Mouse (Mus musculus) heart, embryonic 10.5 days (tissue): Measurements from ENCODE around the gene Ankrd12. TPM values are rescaled to one million over a fixed set of nuclear protein-coding genes. Genes with fewer than 3 reads are reported as not detected.

ENCODE experiments used
- DNase-seq: peaks from one replicate; pipeline ENCODE4 v3.0.0-alpha.2; 2017; ENCODE audit warnings: low spot score
- H3K27ac ChIP-seq: fragments of 300-500 bp; sonication (generic); 2 replicates; pipeline ENCODE4 v1.5.1; 2016; ENCODE audit warnings: mild to moderate bottlenecking
- H3K27me3 ChIP-seq: fragments of 300-500 bp; sonication (generic); 2 replicates; pipeline ENCODE4 v1.6.1; 2016; ENCODE audit warnings: mild to moderate bottlenecking; ENCODE audit not compliant: poor library complexity, insufficient read depth, severe bottlenecking
- H3K36me3 ChIP-seq: fragments of 300-500 bp; sonication (generic); 2 replicates; pipeline ENCODE4 v1.6.1; 2016; ENCODE audit warnings: mild to moderate bottlenecking, moderate library complexity
- H3K4me1 ChIP-seq: fragments of 300-500 bp; sonication (generic); 2 replicates; pipeline ENCODE4 v1.6.1; 2016; ENCODE audit warnings: mild to moderate bottlenecking
- H3K4me3 ChIP-seq: fragments of 300-500 bp; sonication (generic); 2 replicates; pipeline ENCODE4 v1.5.1; 2016; ENCODE audit warnings: mild to moderate bottlenecking, moderate library complexity
- H3K9me3 ChIP-seq: fragments of 300-500 bp; sonication (generic); 2 replicates; pipeline ENCODE4 v1.6.1; 2016; ENCODE audit warnings: mild to moderate bottlenecking, moderate library complexity
- WGBS: fragments of 180-500 bp; shearing (Covaris S2); methylation state at CpG from one replicate; pipeline ENCODE4 v1.1.7; 2016; 5-methylcytosine and 5-hydroxymethylcytosine counted together
- polyA plus RNA-seq: library from polyadenylated mRNA; unstranded; fragments of >200 nt; fragmentation: Nextera tagmentation; extraction: Ambion mirVana; gene quantifications from 2 replicates; pipeline ENCODE4 v1.2.1, GENCODE M21; 2016

Gene Ankrd12
- polyA plus RNA-seq, 1 experiment from 2014 or later: 15.0 TPM

DNA sequence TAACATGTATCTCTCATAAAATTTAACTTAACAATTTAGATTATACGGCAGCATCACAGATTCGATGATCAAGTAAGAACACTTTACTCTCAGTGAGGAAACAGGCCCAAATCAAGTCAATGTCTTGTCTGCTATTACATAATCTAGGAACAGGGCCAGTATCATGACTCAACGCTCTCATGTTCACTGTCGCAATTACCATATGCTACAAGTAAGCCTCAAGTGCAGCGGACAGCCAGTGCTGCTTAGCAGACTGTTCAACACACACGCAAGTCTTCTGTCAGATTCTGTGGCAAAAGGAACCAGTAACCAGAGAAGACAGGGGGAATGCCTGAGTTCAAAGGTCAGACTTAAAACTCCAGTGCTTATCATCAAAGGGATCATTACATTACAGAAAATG lies 145.9 kb downstream of the Ankrd12 start:
- H3K36me3 ChIP-seq: peaks cover 58% of the 10 kb centered on the region
- H3K4me1 ChIP-seq: peaks cover 6% of the 10 kb centered on the region; the same call in 1 of the 2 replicates
- no peak for DNase-seq
- H3K9me3 ChIP-seq: no peaks in the 10 kb centered on the region
- WGBS: 82% methylated on average over 6 of the region's 6 CpGs
- H3K27me3 ChIP-seq: no peaks in the 10 kb centered on the region
- no peak overlapping the region for H3K4me3 ChIP-seq
- H3K27ac ChIP-seq: no peak overlapping the region

- Histone ChIP-seq H3K27me3 (no peaks in the 10 kb centered on the region), H3K9me3 (no peaks in the 10 kb centered on the region), H3K4me1 (peaks cover 6% of the 10 kb centered on the region; the same call in 1 of the 2 replicates), H3K36me3 (peaks cover 59% of the 10 kb centered on the region), H3K27ac (no peak overlapping the region), H3K4me3 (no peak overlapping the region)
- DNase-seq: no peak
- 95% methylated on average over 7 of the region's 7 CpGs for WGBS
Observed at GRCm38 (mm10) chr17:65930158-65930826, 146.6 kb downstream of the Ankrd12 start.

DNA sequence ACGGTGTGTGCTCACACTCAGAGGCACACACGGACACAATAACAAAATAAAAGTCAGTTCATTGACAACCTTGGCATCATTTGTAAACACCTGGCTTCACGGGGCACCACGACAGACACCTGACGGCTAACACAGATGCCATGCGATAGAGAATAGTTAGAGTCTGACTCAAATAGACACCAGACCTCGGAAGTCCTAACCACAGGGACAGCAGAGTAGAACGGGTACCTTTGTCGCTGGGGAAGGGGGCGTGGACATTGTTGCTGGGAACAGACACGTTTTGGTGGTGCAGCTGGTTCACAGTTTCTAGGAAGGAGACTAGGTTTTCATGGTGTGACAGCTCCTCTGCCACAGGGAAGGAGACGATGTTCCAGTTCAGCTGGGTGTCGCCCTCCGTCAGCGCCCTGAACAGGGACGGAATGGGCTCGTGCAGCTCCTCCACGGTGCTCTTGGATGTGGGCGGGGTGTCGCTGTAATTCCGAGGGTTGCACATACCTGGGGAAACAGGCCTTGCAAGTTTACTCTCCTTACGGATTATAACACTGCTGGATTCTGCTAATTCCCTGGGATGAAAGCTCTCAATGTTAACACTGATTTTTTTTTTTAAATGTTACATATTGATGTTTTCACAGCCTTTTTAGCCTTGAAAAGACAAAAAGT lies 147.4 kb downstream of the Ankrd12 start:
- 86% methylated on average over 22 of the region's 22 CpGs for WGBS

DNA sequence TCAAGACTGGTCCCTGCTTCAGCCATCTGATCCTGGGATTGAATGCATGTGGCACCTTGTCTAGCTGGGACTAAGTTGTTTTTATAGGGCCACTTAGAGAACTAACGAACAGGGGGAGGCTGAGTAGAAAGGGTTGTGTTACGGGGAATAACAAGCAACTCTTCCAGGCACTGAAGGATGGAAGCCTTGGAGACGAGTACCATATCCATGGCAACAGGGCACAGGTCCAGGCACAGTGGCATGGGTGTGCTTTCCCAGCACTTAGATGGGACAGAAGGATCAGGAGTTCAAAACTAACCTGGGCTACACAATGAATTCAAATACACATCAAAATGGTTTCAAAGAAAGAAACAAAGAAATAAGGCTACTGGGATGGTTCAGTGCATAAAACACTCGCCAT lies 149.8 kb downstream of the Ankrd12 start:
- H3K27me3 ChIP-seq: no peaks in the 10 kb centered on the region
- H3K4me3 ChIP-seq: no peak overlapping the region
- peaks cover 51% of the 10 kb centered on the region for H3K36me3 ChIP-seq
- DNase-seq: no peak
- no peaks in the 10 kb centered on the region for H3K9me3 ChIP-seq
- 87% methylated on average over 4 of the region's 4 CpGs for WGBS
- H3K4me1 ChIP-seq: peaks cover 6% of the 10 kb centered on the region; the same call in 1 of the 2 replicates
- no peak overlapping the region for H3K27ac ChIP-seq

More for the DNA sequence above, 147.4 kb downstream of the Ankrd12 start:
- Histone ChIP-seq H3K4me3 (no peak overlapping the region), H3K4me1 (peaks cover 6% of the 10 kb centered on the region; the same call in 1 of the 2 replicates), H3K9me3 (no peaks in the 10 kb centered on the region), H3K27me3 (no peaks in the 10 kb centered on the region), H3K27ac (no peak overlapping the region), H3K36me3 (peaks cover 58% of the 10 kb centered on the region)
- no peak for DNase-seq

GRCm38 (mm10) chr17:65924218-65924617 lies 152.7 kb downstream of the Ankrd12 start:
- Histone ChIP-seq H3K9me3 (no peaks in the 10 kb centered on the region), H3K36me3 (peaks cover 58% of the 10 kb centered on the region), H3K27ac (no peak overlapping the region), H3K27me3 (no peaks in the 10 kb centered on the region), H3K4me1 (peaks cover 2% of the 10 kb centered on the region; the same call in 1 of the 2 replicates), H3K4me3 (no peak overlapping the region)
- DNase-seq: no peak
- WGBS: 66% methylated on average over 5 of the region's 5 CpGs

DNA sequence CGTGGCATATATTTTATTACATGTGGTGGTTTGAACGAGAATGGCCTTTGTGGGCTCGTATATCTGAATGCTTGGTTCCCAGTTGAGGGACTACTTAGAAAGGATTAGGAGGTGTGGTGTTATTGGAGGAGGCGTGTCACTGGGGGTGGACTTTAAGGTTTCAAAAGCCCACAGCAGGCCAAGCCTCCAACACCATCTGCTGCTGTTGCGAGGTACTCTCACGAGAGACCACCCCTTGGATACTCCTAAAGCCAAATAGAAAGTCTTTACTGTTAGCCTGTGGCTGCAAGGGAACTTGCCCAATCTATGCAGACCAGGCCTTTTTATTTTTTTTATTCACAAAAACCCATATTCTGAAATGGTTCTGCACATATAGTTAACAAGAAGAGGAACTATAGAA lies 154.9 kb downstream of the Ankrd12 start:
- H3K27ac ChIP-seq: no peak overlapping the region
- WGBS: 81% methylated on average over 6 of the region's 6 CpGs
- H3K27me3 ChIP-seq: no peaks in the 10 kb centered on the region
- peaks cover 6% of the 10 kb centered on the region; the same call in 1 of the 2 replicates for H3K4me1 ChIP-seq
- no peak for DNase-seq
- no peak overlapping the region for H3K4me3 ChIP-seq
- peaks cover 52% of the 10 kb centered on the region for H3K36me3 ChIP-seq
- no peaks in the 10 kb centered on the region for H3K9me3 ChIP-seq

- no peak for DNase-seq
- H3K4me1 ChIP-seq: peaks cover 7% of the 10 kb centered on the region; the same call in 1 of the 2 replicates
- no peaks in the 10 kb centered on the region for H3K27me3 ChIP-seq
- no peak overlapping the region for H3K27ac ChIP-seq
- 58% methylated on average over 3 of the region's 3 CpGs for WGBS
- peaks cover 32% of the 10 kb centered on the region for H3K36me3 ChIP-seq
- H3K9me3 ChIP-seq: no peaks in the 10 kb centered on the region
- H3K4me3 ChIP-seq: no peak overlapping the region
Observed at GRCm38 (mm10) chr17:65919235-65919634, 157.7 kb downstream of the Ankrd12 start.

- peak overlapping the region; percentile 70 for H3K27ac ChIP-seq
- 58% methylated on average over 8 of the region's 8 CpGs for WGBS
- DNase-seq: no peak
- H3K4me3 ChIP-seq: no peak overlapping the region
- H3K4me1 ChIP-seq: peaks cover 9% of the 10 kb centered on the region; the same call in 1 of the 2 replicates
- no peaks in the 10 kb centered on the region for H3K9me3 ChIP-seq
- peaks cover 17% of the 10 kb centered on the region for H3K36me3 ChIP-seq
- H3K27me3 ChIP-seq: no peaks in the 10 kb centered on the region
Observed at GRCm38 (mm10) chr17:65916135-65916668, 160.7 kb downstream of the Ankrd12 start.

Other genes with a start within 250 kb of the Ankrd12 start
- 46.1 and 52.1 TPM in 2 replicates for gene Ralbp1, start 191.3 kb downstream of the Ankrd12 start, polyA plus RNA-seq
- gene Twsg1, start 125.9 kb downstream of the Ankrd12 start, polyA plus RNA-seq: 74.4 and 79.4 TPM in 2 replicates
- gene Ndufv2, start 24.5 kb upstream of the Ankrd12 start, polyA plus RNA-seq: 463 and 533 TPM in 2 replicates
- 32.6 and 36.6 TPM in 2 replicates for gene Washc1, start 34.5 kb upstream of the Ankrd12 start, polyA plus RNA-seq
- gene Ddx11, start 46.4 kb upstream of the Ankrd12 start, polyA plus RNA-seq: 22.0 and 24.1 TPM in 2 replicates